Mouse (Mus musculus) right cerebral cortex, adult 2 months (tissue): ENCODE results near the gene Abcb10.

Source experiments
- DNase-seq, 2 experiments: peaks; one replicate each; pipeline ENCODE4 v3.0.0; 2021 to 2022; ENCODE audit warnings: low spot score in 2 of 2

Gene Abcb10

GRCm38 (mm10) chr8:123902653-123903052 lies 80.3 kb downstream of the Abcb10 start:
- DNase-seq = no peak
